Mouse (Mus musculus) embryonic fibroblast, embryonic 13.5 days (primary cell): ENCODE measurements around the gene Tubg2. TPM values are rescaled to one million over a fixed set of nuclear protein-coding genes. Genes with fewer than 3 reads are reported as not detected.

Experiments used
- H3K27ac ChIP-seq: 2 replicates; pipeline ENCODE4 v1.5.1; 2012; ENCODE audit warnings: low read length, control low read depth, inconsistent platforms; ENCODE audit not compliant: insufficient read depth
- H3K4me1 ChIP-seq: 2 replicates; pipeline ENCODE4 v1.6.1; 2011; ENCODE audit warnings: low read length; ENCODE audit not compliant: control insufficient read depth, insufficient read depth
- H3K4me3 ChIP-seq: 2 replicates; pipeline ENCODE4 v1.5.1; 2011; ENCODE audit warnings: mild to moderate bottlenecking, control low read depth, low read length; ENCODE audit not compliant: insufficient read depth
- CTCF ChIP-seq: IDR thresholded peaks from 2 replicates; pipeline ENCODE4 v1.5.1; 2011; ENCODE audit warnings: mild to moderate bottlenecking, control low read depth, low read length, moderate library complexity, borderline replicate concordance; ENCODE audit not compliant: insufficient read depth
- POLR2A ChIP-seq: IDR thresholded peaks from 2 replicates; pipeline ENCODE4 v1.6.1; 2011; ENCODE audit warnings: low read depth, mild to moderate bottlenecking, control low read depth, low read length, moderate library complexity
- polyA plus RNA-seq: library from polyadenylated mRNA; stranded (reverse); fragments of >200 nt; gene quantifications from 2 replicates; pipeline ENCODE4 v1.2.4, GENCODE M21; 2011; ENCODE audit warnings: low read depth; ENCODE audit not compliant: missing spikeins, insufficient read length

The Tubg2 gene
- polyA plus RNA-seq, 1 experiment = 6.1 TPM

GRCm38 (mm10) chr11:101179306-101179705 lies 23.6 kb downstream of the Tubg2 start:
- TF ChIP-seq CTCF (no peak), POLR2A (no peak)
- Histone ChIP-seq H3K27ac (no peak overlapping the region), H3K4me3 (no peak overlapping the region), H3K4me1 (no peaks in the 10 kb centered on the region)

DNA sequence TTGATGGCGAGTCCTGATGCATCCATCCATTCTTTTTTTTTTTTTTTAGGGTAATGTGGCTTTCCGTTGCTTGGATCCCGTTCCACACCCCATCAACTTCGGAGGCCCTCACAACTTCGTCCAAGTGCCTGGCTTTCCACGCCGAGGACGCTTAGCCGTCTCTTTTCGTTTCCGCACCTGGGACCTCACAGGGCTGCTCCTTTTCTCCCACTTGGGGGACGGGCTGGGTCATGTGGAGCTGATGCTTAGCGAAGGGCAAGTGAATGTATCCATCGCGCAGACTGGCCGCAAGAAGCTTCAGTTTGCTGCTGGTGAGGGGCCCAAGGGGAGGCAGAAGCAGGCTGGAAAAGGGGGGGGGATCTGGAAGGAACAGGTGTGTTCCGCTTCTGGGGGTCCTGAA lies 24.6 kb downstream of the Tubg2 start:
- no peaks in the 10 kb centered on the region for H3K4me1 ChIP-seq
- no peak overlapping the region for H3K27ac ChIP-seq
- no peak overlapping the region for H3K4me3 ChIP-seq
- TF ChIP-seq POLR2A (no peak), CTCF (no peak)

GRCm38 (mm10) chr11:101180846-101181740 lies 25.4 kb downstream of the Tubg2 start:
- TF ChIP-seq CTCF (peak; percentile 63; the same call in 1 of the 2 replicates), POLR2A (no peak)
- H3K4me3 ChIP-seq = no peak overlapping the region
- H3K4me1 ChIP-seq = no peaks in the 10 kb centered on the region
- H3K27ac ChIP-seq = no peak overlapping the region

DNA sequence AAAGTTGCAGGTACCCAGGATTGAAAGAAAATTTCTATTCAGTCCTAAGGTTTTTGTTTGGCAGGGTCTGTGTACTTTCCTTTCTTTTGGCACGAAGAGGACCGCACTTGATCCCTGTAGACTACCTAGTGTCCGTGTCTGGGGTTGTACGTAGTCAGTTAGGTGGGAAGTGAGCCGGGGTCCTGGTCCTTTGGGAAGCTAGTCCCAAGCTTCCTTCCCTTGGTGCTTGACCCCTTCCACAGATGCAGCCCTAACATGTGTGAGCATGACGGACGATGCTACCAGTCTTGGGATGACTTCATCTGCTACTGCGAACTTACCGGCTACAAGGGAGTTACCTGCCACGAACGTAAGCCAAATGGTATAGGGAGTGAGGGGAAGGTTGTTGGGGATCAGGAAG lies 26.3 kb downstream of the Tubg2 start:
- Histone ChIP-seq H3K4me3 (no peak overlapping the region), H3K27ac (no peak overlapping the region), H3K4me1 (no peaks in the 10 kb centered on the region)
- TF ChIP-seq POLR2A (no peak), CTCF (no peak)

DNA sequence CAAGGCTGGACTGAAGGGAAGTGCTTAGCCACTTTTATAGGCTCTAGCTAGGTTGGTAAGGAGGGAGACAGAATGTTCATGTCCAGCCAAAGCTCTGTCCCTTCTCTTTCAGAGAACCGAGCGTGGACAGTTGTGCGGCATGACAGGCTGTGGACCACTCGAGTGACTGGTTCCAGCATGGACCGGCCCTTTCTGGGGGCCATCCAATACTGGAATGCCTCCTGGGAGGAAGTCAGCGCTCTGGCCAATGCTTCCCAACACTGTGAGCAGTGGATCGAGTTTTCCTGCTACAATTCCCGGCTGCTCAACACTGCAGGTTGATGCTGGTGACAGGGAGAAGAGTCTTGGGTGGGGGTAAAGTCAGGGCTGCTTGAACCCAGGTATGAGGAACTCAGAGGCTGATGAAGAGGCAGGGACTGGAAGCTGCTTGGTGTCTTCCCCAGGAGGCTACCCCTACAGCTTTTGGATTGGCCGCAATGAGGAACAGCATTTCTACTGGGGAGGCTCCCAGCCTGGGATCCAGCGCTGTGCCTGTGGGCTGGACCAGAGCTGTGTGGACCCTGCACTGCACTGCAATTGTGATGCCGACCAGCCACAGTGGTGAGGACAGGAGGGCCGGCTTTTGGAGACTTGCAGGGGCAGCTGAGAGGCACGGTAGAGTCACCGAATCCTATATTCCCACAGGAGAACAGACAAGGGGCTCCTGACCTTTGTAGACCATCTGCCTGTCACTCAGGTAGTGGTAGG lies 27.2 kb downstream of the Tubg2 start:
- Histone ChIP-seq H3K27ac (no peak overlapping the region), H3K4me3 (no peak overlapping the region), H3K4me1 (no peaks in the 10 kb centered on the region)
- no peak for TF ChIP-seq POLR2A
- no peak for TF ChIP-seq CTCF

- peaks cover 2% of the 10 kb centered on the region for H3K4me1 ChIP-seq
Measured at GRCm38 (mm10) chr11:101184984-101185383, 29.3 kb downstream of the Tubg2 start.

GRCm38 (mm10) chr11:101185441-101185840 lies 29.7 kb downstream of the Tubg2 start:
- TF ChIP-seq CTCF = no peak
- TF ChIP-seq POLR2A = no peak
- Histone ChIP-seq H3K4me3 (no peak overlapping the region), H3K27ac (no peak overlapping the region), H3K4me1 (peaks cover 5% of the 10 kb centered on the region)

More at GRCm38 (mm10) chr11:101184984-101185383, 29.3 kb downstream of the Tubg2 start:
- Histone ChIP-seq H3K4me3 (no peak overlapping the region), H3K27ac (no peak overlapping the region)
- no peak for TF ChIP-seq POLR2A
- TF ChIP-seq CTCF = no peak

DNA sequence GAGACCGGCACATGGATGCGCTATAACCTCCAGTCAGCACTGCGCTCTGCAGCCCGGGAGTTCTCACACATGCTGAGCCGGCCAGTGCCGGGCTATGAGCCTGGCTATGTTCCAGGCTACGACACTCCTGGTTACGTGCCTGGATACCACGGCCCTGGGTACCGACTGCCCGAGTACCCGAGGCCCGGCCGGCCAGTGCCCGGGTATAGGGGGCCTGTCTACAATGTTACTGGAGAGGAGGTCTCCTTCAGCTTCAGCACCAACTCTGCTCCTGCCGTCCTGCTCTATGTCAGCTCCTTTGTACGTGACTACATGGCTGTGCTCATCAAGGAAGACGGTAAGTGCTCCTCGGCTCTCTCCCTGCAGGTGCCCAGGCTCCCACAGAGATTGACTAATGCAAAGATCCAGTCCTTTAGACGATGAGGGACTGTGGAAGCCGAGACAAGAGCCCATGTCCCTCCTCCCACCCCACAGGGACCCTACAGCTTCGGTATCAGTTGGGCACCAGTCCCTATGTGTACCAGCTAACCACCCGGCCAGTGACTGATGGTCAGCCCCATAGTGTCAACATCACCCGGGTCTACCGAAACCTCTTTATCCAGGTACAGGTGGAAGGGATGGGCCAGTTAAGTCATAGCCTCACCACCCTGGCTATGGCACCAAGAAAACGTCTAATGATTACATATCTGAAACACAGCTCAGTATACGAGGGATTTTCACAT lies 31.0 kb downstream of the Tubg2 start:
- Histone ChIP-seq H3K4me1 (peaks cover 7% of the 10 kb centered on the region), H3K4me3 (no peak overlapping the region), H3K27ac (no peak overlapping the region)
- TF ChIP-seq CTCF (no peak), POLR2A (no peak)

DNA sequence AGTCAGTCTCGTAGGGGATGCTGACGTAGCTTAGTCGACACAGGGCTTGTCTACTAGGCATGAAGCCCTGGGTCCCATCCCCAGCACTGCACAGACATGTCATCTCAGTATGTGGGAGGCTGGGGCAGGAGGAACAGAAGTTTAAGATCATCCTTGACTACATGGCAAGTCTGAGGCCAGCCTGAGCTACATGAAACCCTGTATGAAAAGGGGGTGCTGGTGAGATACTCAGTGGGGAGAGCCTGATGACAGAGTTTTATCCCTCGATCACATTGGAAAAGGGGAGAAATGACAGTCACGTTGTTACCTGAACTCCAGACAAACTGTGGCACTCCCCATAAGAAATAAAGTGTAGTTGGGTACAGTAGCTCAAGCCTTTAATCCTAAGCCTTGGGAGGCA lies 31.8 kb downstream of the Tubg2 start:
- Histone ChIP-seq H3K4me1 (peaks cover 7% of the 10 kb centered on the region), H3K4me3 (no peak overlapping the region), H3K27ac (no peak overlapping the region)
- TF ChIP-seq CTCF = no peak
- TF ChIP-seq POLR2A = no peak
